Mouse (Mus musculus): ENCODE measurements at regions not wholly inside any gene's neighbourhood (a gene's known extent, or its start where the extent isn't known, plus 50 kb on each side); places are given as distances from the start of the nearest gene placed in this dataset.
A peak's percentile ranks its signal among the peaks of the same experiment; 100 is the strongest.
"Not testable (repeated sequence)": the region's sequence is repeated elsewhere in the genome, so short reads cannot be mapped to it uniquely, and the experiment has no call there.

DNA sequence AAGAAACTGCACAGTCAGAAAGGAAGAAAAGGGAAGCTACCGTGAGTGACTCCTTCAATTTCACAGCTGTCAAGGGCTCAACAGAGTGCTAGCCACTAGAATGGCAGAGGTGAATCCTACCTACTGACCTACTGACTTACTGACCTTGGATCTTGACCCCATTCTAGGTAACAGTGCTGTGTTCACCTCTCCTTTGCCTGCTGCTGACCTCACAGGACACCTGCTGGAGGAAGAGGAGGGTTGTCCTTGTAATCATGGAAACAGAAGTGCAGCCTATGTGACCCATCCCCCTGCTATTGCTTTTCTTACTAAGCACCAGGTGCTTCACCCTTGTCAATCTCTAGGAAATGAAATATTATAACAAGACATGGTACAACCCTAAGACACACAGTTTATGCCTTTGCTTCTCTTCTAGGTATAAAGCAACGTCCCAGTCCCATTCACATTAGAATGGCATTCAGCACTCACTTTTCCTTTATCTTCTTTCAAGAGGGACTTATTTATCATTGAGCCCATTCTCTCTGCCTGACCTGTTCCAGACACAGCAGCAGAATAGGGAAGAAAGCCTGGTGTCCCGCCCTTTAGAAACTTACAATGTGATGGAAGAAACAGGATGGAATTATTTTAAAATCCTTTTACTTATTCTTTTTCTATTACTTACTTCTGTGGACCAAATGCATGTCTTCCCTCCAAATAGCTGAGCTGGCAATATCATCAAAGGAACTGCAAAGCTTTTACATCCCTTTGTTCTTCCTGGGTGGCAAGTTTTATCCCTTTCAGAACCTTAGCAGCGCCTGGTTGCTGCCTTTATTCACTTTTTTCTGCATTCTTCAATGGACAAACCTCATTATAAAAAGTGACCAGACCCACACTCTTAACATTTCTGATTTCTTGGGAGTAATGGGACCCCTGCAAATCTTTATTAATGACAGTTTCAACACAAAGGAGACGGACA is 176.5 kb downstream of the Alg10b start:
- H3K27me3 ChIP-seq, result no peaks in the 10 kb centered on the region
- H3K27ac ChIP-seq (replicated peaks), result no peak overlapping the region
- no peak overlapping the region for H3K4me3 ChIP-seq
- no peaks in the 10 kb centered on the region for H3K9me3 ChIP-seq
- H3K36me3 ChIP-seq, result no peaks in the 10 kb centered on the region
- no peak for ATAC-seq (ENCODE audit: low FRiP score, low read depth)
- H3K4me1 ChIP-seq (replicated peaks), result no peaks in the 10 kb centered on the region
- no peak overlapping the region for H3K9ac ChIP-seq
- 21% methylated on average over 5 of the region's 5 CpGs for WGBS
- no peak overlapping the region for H3K4me2 ChIP-seq

DNA sequence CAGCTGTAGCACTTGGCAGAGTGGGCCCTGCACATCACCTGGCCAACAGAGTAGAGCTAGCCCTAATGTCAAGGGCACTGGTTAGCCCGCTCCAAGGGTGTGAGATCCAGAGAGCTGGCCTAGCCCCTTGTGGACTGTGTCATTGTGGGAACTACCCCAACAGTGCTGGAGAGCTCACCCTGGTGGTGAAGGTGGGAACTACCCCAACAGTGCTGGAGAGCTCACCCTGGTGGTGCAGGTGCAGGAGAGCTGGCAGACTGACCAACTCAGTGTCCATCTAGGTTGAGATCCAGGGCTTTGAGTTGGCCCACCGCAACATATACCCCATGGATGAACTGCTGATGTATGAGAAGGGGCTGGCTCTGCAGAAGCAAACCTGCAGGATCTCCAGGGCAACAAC is 196.7 kb downstream of the Alg10b start:
- H3K27me3 ChIP-seq, result no peaks in the 10 kb centered on the region
- no peaks in the 10 kb centered on the region for H3K9me3 ChIP-seq
- H3K27ac ChIP-seq (replicated peaks), result no peak overlapping the region
- H3K36me3 ChIP-seq, result no peaks in the 10 kb centered on the region
- H3K9ac ChIP-seq, result no peak overlapping the region
- no peak for ATAC-seq (ENCODE audit: low FRiP score, low read depth)
- 100% methylated on average over 2 of the region's 2 CpGs for WGBS
- H3K4me1 ChIP-seq (replicated peaks), result peaks cover 4% of the 10 kb centered on the region; the same call in 1 of the 2 replicates
- H3K4me2 ChIP-seq, result no peak overlapping the region
- H3K4me3 ChIP-seq, result no peak overlapping the region

DNA sequence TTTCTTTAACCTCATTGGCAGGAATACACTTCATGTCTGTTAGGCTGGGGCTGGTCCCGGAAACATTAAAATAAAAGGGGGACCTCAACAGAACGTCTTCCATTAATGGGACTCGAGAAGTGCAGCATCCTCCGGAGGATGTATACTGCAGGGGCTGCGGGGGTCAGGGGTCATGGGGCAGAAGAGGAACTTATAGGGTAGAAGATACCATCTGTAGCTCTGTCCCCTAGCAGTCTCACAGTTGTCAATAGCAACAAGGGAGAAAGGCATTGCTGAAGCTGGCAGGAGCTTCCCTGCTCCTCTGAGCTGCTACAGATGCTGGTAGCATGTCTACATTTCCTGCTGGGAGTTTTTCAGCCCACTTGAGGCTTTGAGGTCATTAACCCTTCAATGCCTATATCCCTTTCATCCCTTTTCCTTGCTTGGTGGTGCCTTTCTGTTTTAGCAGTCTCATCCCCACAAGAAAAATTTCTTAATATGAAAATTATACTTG is 198.1 kb downstream of the Alg10b start:
- no peak; the same call in 1 of the 2 replicates for ATAC-seq (ENCODE audit: low FRiP score, low read depth)

DNA sequence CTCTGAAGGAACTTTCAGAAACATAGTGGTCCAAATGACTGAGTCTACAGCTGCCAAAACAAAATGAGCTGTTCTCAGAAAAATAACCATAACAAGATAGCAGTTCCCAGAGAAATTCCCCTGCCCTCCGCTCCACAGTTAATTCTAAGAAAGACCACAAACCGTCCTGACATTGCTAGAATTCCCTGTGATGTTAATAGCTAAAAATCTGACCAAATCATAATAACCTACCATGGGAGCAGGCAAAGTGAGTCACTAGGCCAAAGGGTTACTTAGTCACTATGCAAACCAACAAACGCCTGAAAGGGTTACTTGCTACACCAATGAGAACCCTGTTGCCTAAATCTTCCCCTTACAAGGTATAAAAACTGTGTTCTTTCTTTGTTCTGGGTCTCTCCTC is 206.9 kb downstream of the Alg10b start:
- not testable (repeated sequence) for H3K4me1 ChIP-seq (replicated peaks); ATAC-seq (ENCODE audit: low FRiP score, low read depth); H3K4me3 ChIP-seq; H3K27me3 ChIP-seq; H3K9me3 ChIP-seq; H3K27ac ChIP-seq (replicated peaks); H3K36me3 ChIP-seq; H3K4me2 ChIP-seq; H3K9ac ChIP-seq
- WGBS, result 94% methylated on average over 3 of the region's 3 CpGs

More for the DNA sequence above, 198.1 kb downstream of the Alg10b start:
- Histone ChIP-seq H3K36me3 (no peaks in the 10 kb centered on the region), H3K27me3 (no peaks in the 10 kb centered on the region), H3K4me2 (no peak overlapping the region), H3K9ac (no peak overlapping the region), H3K27ac (replicated peaks) (no peak overlapping the region), H3K4me1 (replicated peaks) (peaks cover 4% of the 10 kb centered on the region; the same call in 1 of the 2 replicates), H3K9me3 (no peaks in the 10 kb centered on the region), H3K4me3 (no peak overlapping the region)
- WGBS, result 15% methylated on average over 5 of the region's 5 CpGs

DNA sequence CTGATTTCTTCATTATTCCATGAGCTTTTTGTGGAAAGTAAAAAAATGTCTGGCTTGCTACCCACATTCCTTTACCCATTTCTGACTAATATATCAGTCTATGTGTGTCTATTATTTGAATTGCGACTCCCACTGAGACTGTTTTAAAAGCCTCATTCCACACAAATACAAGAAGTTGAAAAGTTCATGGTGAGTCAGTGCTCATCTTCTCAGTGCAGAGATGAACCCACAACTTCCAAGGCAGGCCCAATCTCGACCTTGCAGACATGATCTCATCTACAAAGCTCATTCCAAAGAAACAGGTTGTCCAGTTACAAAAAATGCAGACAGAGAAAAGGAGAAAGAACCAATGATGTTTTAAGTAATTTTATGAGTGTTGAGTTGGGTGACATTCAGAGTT is 208.0 kb downstream of the Alg10b start:
- Histone ChIP-seq H3K4me3 (no peak overlapping the region), H3K4me1 (replicated peaks) (no peaks in the 10 kb centered on the region), H3K9ac (no peak overlapping the region), H3K9me3 (no peaks in the 10 kb centered on the region), H3K36me3 (no peaks in the 10 kb centered on the region), H3K4me2 (no peak overlapping the region), H3K27me3 (no peaks in the 10 kb centered on the region), H3K27ac (replicated peaks) (no peak overlapping the region)
- ATAC-seq (ENCODE audit: low FRiP score, low read depth), result no peak
- WGBS, result 65% methylated on average over 2 of the region's 2 CpGs

DNA sequence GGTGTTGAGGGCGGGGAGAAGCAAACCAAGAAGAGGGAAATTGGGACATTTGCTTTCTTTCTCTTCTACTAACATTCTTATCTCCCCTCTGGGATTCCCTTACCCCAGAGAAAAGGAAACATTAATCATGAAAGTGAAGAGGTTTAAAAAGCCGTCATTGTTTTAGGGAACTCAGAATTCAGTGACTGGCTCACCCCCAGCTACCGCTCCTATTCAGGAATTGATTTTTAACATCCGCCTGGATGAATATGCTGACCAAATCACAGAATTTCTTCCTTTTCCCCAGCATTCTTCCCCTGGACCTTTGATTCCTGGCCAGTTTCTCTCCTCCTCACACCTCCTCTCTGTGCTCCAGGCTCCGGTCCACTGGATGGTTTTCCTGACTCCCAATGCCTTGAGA is 211.2 kb downstream of the Alg10b start:
- ATAC-seq (ENCODE audit: low FRiP score, low read depth), result no peak
- no peaks in the 10 kb centered on the region for H3K9me3 ChIP-seq
- H3K9ac ChIP-seq, result no peak overlapping the region
- H3K36me3 ChIP-seq, result no peaks in the 10 kb centered on the region
- H3K4me3 ChIP-seq, result no peak overlapping the region
- H3K4me2 ChIP-seq, result 0 out of 2 replicates have a peak overlapping the region, but pooled peaks have one; percentile 9
- no peaks in the 10 kb centered on the region for H3K27me3 ChIP-seq
- no peak overlapping the region for H3K27ac ChIP-seq (replicated peaks)
- 43% methylated on average over 5 of the region's 5 CpGs for WGBS
- no peaks in the 10 kb centered on the region for H3K4me1 ChIP-seq (replicated peaks)
